27 mouse cellular contexts compared by ENCODE assay signal in genomic region chr16:95806510-95806909, GRCm38 (mm10).
DNase-seq lines count a peak whose midpoint lies in the region; ATAC-seq and TF ChIP-seq lines count a peak whose summit lies in the region.
"Had no signal": no experiment of that assay in that cellular context is flagged by ENCODE, and none has a peak within 500 bp of the region (broad histone marks: within the 10 kb centered on the region; RNA-seq: fewer than 3 reads in every experiment).

No protein-coding gene starts in this region.

- H3K36me3 ChIP-seq in lung, postnatal 0 days (ENCODE audit: insufficient read depth, low read length): no peaks in the 10 kb centered on the region
- no peaks in the 10 kb centered on the region for H3K36me3 ChIP-seq in kidney, embryonic 16.5 days (ENCODE audit: insufficient read depth, low read length)
- H3K36me3 ChIP-seq: embryonic facial prominence, embryonic 10.5 days; embryonic facial prominence, embryonic 15.5 days; forebrain, embryonic 12.5 days; G1E; heart, embryonic 15.5 days; liver, embryonic 15.5 days; lung, embryonic 15.5 days; neural tube, embryonic 15.5 days had no signal

- H3K9ac ChIP-seq in lung, postnatal 0 days (replicated peaks; ENCODE audit: low read depth): no peak overlapping the region
- H3K9ac ChIP-seq in kidney, embryonic 16.5 days (replicated peaks; ENCODE audit: low read length): no peak overlapping the region
- H3K9ac ChIP-seq: embryonic facial prominence, embryonic 15.5 days; forebrain, embryonic 12.5 days; heart, embryonic 15.5 days; liver, embryonic 15.5 days; lung, embryonic 15.5 days; neural tube, embryonic 15.5 days had no signal

- H3K27ac ChIP-seq in lung, postnatal 0 days (ENCODE audit: low read length): no peak overlapping the region
- no peak overlapping the region for H3K27ac ChIP-seq in kidney, embryonic 16.5 days (ENCODE audit: low read length)
- H3K27ac ChIP-seq: embryonic facial prominence, embryonic 10.5 days; embryonic facial prominence, embryonic 15.5 days; forebrain, embryonic 12.5 days; heart, embryonic 15.5 days; layer of hippocampus, adult 2 months; liver, embryonic 15.5 days; lung, embryonic 15.5 days; neural tube, embryonic 15.5 days had no signal

- WGBS in lung, postnatal 0 days: 60% methylated on average over 5 of the region's 5 CpGs
- WGBS in kidney, embryonic 16.5 days: 66% methylated on average over 5 of the region's 5 CpGs

- H3K9me3 ChIP-seq in lung, postnatal 0 days (ENCODE audit: low read length): no peaks in the 10 kb centered on the region
- no peaks in the 10 kb centered on the region for H3K9me3 ChIP-seq in kidney, embryonic 16.5 days (ENCODE audit: low read length)
- H3K9me3 ChIP-seq: embryonic facial prominence, embryonic 10.5 days; embryonic facial prominence, embryonic 15.5 days; forebrain, embryonic 12.5 days; G1E; heart, embryonic 15.5 days; liver, embryonic 15.5 days; lung, embryonic 15.5 days; neural tube, embryonic 15.5 days had no signal

- no peaks in the 10 kb centered on the region for H3K27me3 ChIP-seq in lung, postnatal 0 days (replicated peaks; ENCODE audit: insufficient read depth, low read length)
- no peaks in the 10 kb centered on the region for H3K27me3 ChIP-seq in kidney, embryonic 16.5 days (ENCODE audit: insufficient read depth, low read length)
- H3K27me3 ChIP-seq: embryonic facial prominence, embryonic 15.5 days; forebrain, embryonic 12.5 days; heart, embryonic 15.5 days; liver, embryonic 15.5 days; lung, embryonic 15.5 days; neural tube, embryonic 15.5 days had no signal

- ATAC-seq in lung, postnatal 0 days: no peak
- ATAC-seq in kidney, embryonic 16.5 days (ENCODE audit: low FRiP score, low TSS enrichment): no peak
- ATAC-seq: hindbrain, embryonic 16.5 days had no signal

- peak; percentile 19 for DNase-seq in lung, postnatal 0 days (ENCODE audit: low spot score)
- no peak for DNase-seq in lung, postnatal 10 days
- DNase-seq in naive thymus-derived CD4-positive, alpha-beta T cell, adult 2 months (ENCODE audit: low read depth): peak; percentile 35
- peak; percentile 63 for DNase-seq in thymus, postnatal 14 days
- no peak for DNase-seq in frontal cortex, postnatal 36 days (ENCODE audit: low spot score in 2 of 2)
- DNase-seq: adrenal gland, adult 8-10 months; B cell, adult 2 months; cerebellum, adult 8-10 months; cerebellum, postnatal 25 days; gastrocnemius, postnatal 14 days; kidney, postnatal 25 days; left cerebral cortex, postnatal 4 days; midbrain, embryonic 14.5 days; retina, postnatal 1 day; right cerebral cortex, postnatal 14 days; spleen, adult 18-20 months had no signal

- H3K4me3 ChIP-seq in lung, postnatal 0 days (ENCODE audit: low read depth, low read length): no peak overlapping the region
- no peak overlapping the region for H3K4me3 ChIP-seq in kidney, embryonic 16.5 days (ENCODE audit: low read length)
- H3K4me3 ChIP-seq: embryonic facial prominence, embryonic 10.5 days; embryonic facial prominence, embryonic 15.5 days; forebrain, embryonic 12.5 days; heart, embryonic 15.5 days; layer of hippocampus, adult 2 months; liver, embryonic 15.5 days; lung, embryonic 15.5 days; neural tube, embryonic 15.5 days had no signal

- TF ChIP-seq EP300 in lung, postnatal 0 days (IDR thresholded peaks at IDR 0.05): peak; percentile 36; the same call in 1 of the 2 replicates

- H3K4me1 ChIP-seq in lung, postnatal 0 days (ENCODE audit: insufficient read depth, low read depth, low read length): no peaks in the 10 kb centered on the region
- peaks cover 7% of the 10 kb centered on the region; the same call in 1 of the 2 replicates for H3K4me1 ChIP-seq in kidney, embryonic 16.5 days (ENCODE audit: insufficient read depth, low read length)
- H3K4me1 ChIP-seq: forebrain, embryonic 12.5 days; liver, embryonic 15.5 days had no signal

- no peak for TF ChIP-seq CTCF in lung, postnatal 0 days (IDR thresholded peaks at IDR 0.05)

- no peak overlapping the region for H3K4me2 ChIP-seq in lung, postnatal 0 days (replicated peaks; ENCODE audit: low read depth, low read length)
- H3K4me2 ChIP-seq in kidney, embryonic 16.5 days (replicated peaks; ENCODE audit: low read depth, low read length): no peak overlapping the region
- H3K4me2 ChIP-seq: embryonic facial prominence, embryonic 15.5 days; forebrain, embryonic 12.5 days; heart, embryonic 15.5 days; liver, embryonic 15.5 days; lung, embryonic 15.5 days; neural tube, embryonic 15.5 days had no signal

Comparison
In these comparisons a context has a peak if more than half of its experiments do, and no peak if none do; other contexts are left out.
1. DNase-seq: peak in lung, postnatal 0 days (single experiment), naive thymus-derived CD4-positive, alpha-beta T cell, adult 2 months (single experiment) and thymus, postnatal 14 days (single experiment); none in lung, postnatal 10 days (single experiment) and frontal cortex, postnatal 36 days (0 of 2).